Mouse (Mus musculus) frontal cortex, postnatal 14 days (tissue): ENCODE data around the gene Tanc2.

ENCODE experiments used
- DNase-seq, 2 experiments: peaks; one replicate each; pipeline ENCODE4 v3.0.0; 2022; ENCODE audit warnings: low spot score in 2 of 2

Tanc2 gene

DNA sequence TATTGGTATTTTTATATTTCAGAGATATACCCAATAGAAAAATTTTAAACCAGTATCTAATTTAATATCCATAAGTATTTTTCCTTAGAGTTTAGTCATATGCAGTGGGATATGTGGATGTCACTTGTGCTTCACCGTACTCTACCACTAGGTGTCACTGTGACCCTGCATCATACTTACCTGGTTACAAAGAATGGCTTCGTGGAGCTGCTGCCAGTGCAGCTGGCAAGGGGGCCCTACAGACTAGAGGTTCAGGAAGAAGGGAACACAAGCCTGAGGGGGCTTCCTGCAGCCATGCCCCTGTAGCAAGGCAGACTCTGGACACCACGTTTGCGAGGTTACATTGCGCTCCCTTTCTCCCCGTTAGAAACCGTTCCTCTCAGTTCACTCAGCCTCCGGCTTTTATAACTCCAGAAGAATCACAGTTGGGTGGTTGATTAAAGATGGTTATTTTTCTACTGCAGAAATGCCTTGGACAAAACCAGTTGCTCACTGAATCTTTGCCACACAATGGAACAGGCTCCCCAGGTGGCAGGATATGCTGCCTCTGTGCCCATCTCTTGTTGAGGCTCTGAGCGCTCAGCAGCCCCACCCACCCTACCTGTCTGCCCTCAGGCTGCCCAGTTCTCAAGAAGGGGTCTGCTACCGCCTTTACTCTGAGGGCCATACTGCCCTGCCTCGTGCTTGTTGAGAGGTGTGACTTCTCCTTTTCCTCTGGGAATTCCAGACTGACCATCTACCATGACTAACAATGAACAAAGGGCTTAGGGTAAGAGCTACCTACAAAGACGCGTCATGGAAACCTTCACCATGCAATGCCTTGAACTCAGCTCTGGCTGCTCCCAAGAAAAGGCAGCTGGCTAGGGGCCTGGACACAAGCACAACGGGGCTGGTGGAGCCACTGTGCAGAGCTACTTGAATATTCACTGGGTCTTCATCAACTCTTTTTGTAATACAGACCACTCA is 337.6 kb downstream of the Tanc2 start:
- peak in 1 of 2 experiments; percentile 69 for DNase-seq

- DNase-seq: no peak
Observed at GRCm38 (mm10) chr11:105928171-105928570, 338.4 kb downstream of the Tanc2 start.

DNA sequence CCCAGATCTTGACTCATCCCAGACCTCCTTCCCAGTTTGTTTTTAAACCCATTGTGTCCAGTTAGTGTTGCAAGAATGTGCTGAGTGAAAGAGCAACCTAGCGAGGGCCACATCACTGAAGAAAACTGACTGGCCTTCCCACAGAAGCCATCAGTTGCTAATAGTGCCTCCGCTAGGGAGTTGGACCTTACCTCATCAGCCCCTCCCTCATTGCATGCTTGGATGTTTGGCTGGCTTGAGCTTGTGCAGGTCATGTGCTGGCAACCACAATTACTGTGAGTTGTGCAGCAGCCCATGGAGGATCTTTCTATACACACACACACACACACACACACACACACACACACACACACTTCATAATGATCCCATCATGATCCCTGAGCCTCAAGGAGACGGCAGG is 341.6 kb downstream of the Tanc2 start:
- no peak for DNase-seq

- no peak for DNase-seq
Observed at GRCm38 (mm10) chr11:105933746-105934145, 344.0 kb downstream of the Tanc2 start.

GRCm38 (mm10) chr11:105934303-105934711 is 344.5 kb downstream of the Tanc2 start:
- DNase-seq: no peak

DNA sequence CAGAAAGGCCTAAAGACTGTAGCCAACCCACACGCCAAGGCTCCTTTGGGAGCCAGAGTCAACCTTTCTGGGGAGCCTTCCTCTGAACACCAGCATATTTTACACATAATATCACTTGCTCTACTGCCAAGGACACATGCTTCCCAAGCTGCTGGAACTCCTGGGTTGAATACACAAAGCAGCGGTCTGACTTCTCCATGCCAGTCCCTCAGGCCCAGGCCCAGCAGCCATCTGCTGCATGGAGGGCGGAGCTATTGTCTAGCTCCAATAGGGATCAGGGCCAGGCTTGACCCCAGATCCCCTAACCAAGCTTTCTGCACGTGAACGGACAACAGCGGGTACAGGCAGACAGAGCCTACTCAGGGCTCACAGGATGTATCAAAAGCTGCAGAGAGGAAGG is 345.0 kb downstream of the Tanc2 start:
- no peak for DNase-seq

- no peak for DNase-seq
Observed at GRCm38 (mm10) chr11:105935496-105935895, 345.7 kb downstream of the Tanc2 start.

GRCm38 (mm10) chr11:105936200-105936599 is 346.4 kb downstream of the Tanc2 start:
- DNase-seq: peak in 1 of 2 experiments; percentile 52

DNA sequence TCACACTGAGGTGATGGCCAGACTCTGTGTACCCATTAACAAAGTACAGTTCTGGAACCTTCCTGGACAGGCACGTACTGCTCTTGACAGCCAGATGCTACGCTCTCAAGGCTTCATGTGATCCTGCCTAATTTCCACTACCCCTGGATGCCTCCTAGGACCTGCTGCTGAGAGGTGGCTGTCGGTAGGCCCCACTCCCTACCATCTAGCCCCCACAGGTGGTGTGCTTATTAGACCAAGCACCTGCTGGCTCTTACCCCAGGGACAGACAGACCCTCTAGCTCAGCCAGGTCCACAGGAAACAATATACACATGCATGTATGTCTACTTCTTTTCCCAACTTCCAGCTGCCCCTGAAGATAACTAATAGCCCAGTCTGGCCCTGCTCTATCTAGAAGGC is 347.2 kb downstream of the Tanc2 start:
- DNase-seq: no peak

- no peak for DNase-seq
Observed at GRCm38 (mm10) chr11:105938771-105939170, 349.0 kb downstream of the Tanc2 start.

- no peak for DNase-seq
Observed at GRCm38 (mm10) chr11:105941973-105942372, 352.2 kb downstream of the Tanc2 start.

DNA sequence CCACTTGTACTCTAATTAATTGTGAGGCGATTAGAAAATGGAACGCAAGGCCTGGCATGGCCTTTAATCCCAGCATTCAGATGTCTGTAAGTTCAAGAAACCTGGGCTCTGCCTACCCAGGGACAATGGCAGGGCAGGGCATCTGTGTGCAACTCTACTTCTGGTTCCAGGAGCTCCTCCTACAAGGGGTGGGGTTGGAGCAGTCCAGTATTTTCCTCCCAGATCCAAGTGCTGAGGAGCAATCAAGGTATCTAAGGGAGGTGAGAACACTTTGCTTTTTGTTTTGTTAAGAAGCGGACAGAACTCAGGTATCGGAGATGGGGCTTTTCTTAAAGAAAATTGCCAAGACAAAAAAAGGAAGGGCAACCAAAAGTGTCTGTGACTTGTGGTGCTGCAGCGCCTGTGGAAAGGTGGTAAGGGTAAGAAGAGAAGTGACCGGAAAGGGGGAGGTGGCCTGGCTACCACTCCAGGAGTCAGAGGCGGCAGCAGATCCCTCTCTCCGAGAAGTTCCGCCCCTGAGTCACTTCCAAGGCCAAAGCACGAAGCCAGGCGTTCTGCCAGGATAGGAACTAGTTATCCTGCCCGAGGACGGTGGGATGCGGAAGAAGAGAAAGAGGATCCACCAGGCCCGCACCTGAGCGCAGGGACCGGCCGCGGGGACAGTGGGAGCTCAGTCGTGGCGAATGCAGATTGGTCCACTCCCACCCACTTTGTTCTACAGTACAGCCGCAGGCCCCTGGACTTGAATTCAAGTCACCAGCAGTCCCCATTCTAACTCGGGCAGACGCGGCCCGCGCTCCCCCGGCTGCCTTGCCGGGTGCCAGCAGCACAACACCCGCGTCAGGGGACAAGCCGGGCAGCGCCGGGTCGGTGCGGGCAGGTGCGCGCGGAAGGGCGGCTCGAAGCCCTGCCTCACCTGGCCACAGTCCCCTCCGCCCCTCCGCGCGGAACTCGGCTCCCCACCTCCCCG is 353.6 kb downstream of the Tanc2 start:
- DNase-seq: no peak

DNA sequence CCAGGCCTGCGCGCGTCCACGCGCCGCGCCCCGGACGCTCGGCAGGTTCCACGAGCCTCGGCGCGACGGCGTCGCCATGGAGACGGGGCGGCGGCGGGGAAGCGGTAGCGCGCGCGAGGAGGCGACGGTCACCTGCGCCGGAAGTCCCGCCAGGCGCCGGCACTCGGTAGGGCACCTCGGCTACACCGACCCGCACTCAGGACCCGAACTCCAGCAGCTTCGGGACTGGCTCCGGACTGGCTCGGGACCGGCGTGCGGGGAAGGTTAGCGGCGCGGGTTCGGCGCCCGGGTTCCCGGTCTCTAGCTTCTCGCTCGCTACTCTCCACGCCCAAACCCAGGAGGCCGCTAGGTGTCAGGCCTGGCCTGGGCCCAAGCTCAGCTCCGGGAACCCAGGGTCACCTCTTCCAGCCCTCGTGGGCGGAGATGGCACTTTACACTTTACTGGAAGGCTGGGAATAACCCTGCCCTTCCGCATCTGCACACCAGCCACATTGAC is 354.4 kb downstream of the Tanc2 start:
- DNase-seq: peak in 1 of 2 experiments; percentile 49

GRCm38 (mm10) chr11:105944770-105945672 is 355.2 kb downstream of the Tanc2 start:
- no peak for DNase-seq

GRCm38 (mm10) chr11:105946694-105947154 is 356.9 kb downstream of the Tanc2 start:
- no peak for DNase-seq

DNA sequence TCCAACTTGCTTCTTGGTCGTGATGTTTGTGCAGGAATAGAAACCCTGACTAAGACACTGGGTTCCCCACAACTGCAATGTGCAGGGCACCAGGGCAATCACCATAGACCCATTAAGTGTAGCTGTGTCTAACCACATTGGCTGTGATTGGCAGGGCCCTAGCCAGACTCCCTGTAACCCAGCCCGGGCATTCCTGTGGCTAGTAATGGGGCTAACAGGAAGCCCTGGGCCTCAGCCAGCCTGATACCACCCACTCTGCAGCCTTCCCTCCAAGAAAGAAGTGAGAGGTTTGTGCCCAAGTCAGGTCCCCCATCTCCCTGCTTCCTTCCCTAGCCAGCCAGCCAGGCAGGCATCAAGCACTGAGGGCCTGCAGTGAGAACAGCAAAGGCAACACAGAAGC is 358.5 kb downstream of the Tanc2 start:
- no peak for DNase-seq

- DNase-seq: no peak
Observed at GRCm38 (mm10) chr11:105950519-105950918, 360.7 kb downstream of the Tanc2 start.

GRCm38 (mm10) chr11:105951601-105952044 is 361.8 kb downstream of the Tanc2 start:
- DNase-seq: no peak

GRCm38 (mm10) chr11:105952111-105952510 is 362.3 kb downstream of the Tanc2 start:
- DNase-seq: no peak

GRCm38 (mm10) chr11:105952911-105953386 is 363.2 kb downstream of the Tanc2 start, which contains the start of gene Cyb561:
Gene Cyb561, minus strand, starts transcription at chr11:105953336.
- no peak for DNase-seq

DNA sequence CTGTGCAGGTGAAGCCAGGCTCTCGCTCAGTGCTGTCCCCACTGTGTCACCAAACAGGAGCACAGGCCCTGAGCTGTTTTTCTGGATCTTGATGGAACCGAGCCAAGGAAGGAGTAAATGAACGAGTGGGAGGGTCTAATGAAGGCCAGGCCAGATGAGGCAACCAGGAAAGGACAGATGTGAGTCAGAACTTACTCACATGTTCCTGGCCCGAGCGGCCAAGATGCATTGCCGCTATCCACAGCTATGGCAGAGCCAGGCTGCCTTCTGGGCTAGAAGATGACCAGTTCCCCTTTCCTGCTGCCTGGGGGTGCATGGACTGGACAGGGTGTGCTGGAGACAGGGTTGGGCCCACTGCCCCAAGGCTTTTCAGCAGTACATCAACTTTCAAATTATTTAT is 363.6 kb downstream of the Tanc2 start:
- DNase-seq: no peak
